Mouse (Mus musculus): ENCODE data around the gene Fibcd1. TPM values are rescaled to one million over a fixed set of nuclear protein-coding genes. Genes with fewer than 3 reads are reported as not detected.
A peak's percentile ranks its signal among the peaks of the same experiment; 100 is the strongest.

The Fibcd1 gene
- polyA plus RNA-seq, 2 experiments, result 0.01 TPM; not detected in 1

DNA sequence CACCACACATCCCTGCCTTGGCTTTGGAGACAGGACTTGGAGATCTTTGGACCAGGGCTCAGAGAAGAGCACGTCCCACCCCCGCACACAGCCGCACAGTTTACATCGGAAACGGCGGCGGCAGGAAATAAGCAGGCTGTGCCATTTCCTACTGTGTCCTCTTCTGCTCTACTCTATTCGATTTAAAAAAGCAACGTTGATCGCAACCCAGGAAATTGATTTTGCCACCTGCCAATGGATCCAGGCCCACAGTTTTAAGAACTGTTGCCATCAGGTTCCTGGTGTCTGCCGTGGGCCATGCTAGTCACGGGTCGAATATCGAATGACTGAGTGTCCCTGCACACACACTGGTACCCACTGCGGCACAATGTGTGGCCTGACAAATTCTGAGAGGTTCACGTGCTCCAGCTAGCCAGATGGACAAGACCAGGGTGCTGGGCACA lies 20.3 kb downstream of the Fibcd1 start:
- Histone ChIP-seq H3K27ac (no peak overlapping the region), H3K4me1 (replicated peaks; ENCODE audit: control insufficient read depth in 2 of 2, insufficient read depth in 2 of 2, low read length in 1 of 2) (0 out of 4 replicates have a peak, but pooled peaks cover 0 to 4% of the 10 kb centered on the region in 2 experiments), H3K9ac (replicated peaks) (no peak overlapping the region), H3K36me3 (replicated peaks; ENCODE audit: control insufficient read depth, insufficient read depth, low read depth) (no peaks in the 10 kb centered on the region), H3K4me3 (ENCODE audit: insufficient read depth in 1 of 2, low read depth in 2 of 2, low read length in 2 of 2) (no peak overlapping the region), H3K27me3 (ENCODE audit: control insufficient read depth, insufficient read depth, low read length) (peaks cover 8% of the 10 kb centered on the region), H3K9me3 (ENCODE audit: control insufficient read depth, low read length) (no peaks in the 10 kb centered on the region), H3K4me2 (ENCODE audit: low read depth) (no peak overlapping the region)
- ATAC-seq (ENCODE audit: insufficient read depth), result no peak
- WGBS (ENCODE audit: insufficient replicate concordance), result 45% methylated on average over 16 of the region's 16 CpGs
- no peak for DNase-seq (ENCODE audit: low read depth in 3 of 3, low spot score in 3 of 3)
- TF ChIP-seq EP300 (IDR thresholded peaks at IDR 0.05; ENCODE audit: low read depth), result no peak
- TF ChIP-seq CTCF (IDR thresholded peaks at IDR 0.05; ENCODE audit: low read depth), result no peak

DNA sequence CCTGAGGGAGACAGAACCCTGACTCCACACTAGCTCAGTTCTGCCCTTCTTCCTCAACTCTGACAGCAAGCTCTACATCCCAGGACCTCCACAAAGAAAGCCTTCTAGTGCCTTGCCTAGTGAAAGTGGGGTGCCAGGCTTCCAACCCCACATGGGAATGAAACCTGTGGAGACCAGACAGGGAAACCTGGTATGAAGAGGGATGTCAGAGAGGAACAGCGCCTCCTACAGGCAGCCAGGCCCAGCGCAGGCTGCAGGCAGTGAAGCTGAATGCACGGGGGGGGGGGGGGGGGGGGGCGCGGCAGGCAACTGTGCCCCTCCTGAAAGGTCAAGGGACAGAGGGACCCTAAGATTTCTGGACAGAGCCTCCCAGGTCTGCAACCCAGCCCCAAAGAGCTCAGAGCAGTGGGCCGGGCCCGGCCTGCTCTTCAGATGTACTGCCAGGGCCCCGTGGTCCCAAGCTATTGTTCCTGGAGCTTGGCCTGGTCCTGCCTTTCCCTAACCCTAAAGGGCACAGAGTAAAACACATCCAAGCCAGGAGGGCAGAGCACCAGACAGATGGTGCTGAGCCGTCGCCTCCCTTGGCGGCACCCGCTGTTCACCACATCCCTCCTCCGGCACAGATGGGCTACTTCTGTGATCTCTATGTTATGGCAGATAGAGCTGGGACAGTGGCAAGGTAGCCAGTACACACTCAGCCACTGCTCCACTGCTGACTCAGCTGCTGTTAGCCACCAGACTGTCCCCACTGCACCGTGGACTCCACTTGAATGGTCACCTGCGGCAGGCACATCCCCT lies 21.7 kb downstream of the Fibcd1 start:
- peak; percentile 68 for TF ChIP-seq CTCF (IDR thresholded peaks at IDR 0.05; ENCODE audit: low read depth)
- TF ChIP-seq EP300 (IDR thresholded peaks at IDR 0.05; ENCODE audit: low read depth), result no peak
- H3K4me1 ChIP-seq (replicated peaks; ENCODE audit: control insufficient read depth in 2 of 2, insufficient read depth in 2 of 2, low read length in 1 of 2), result 0 out of 4 replicates have a peak, but pooled peaks cover 0 to 4% of the 10 kb centered on the region in 2 experiments
- no peak for DNase-seq (ENCODE audit: low read depth in 3 of 3, low spot score in 3 of 3)
- ATAC-seq (ENCODE audit: insufficient read depth), result no peak
- peaks cover 8% of the 10 kb centered on the region for H3K27me3 ChIP-seq (ENCODE audit: control insufficient read depth, insufficient read depth, low read length)
- H3K4me2 ChIP-seq (ENCODE audit: low read depth), result no peak overlapping the region
- H3K27ac ChIP-seq, result no peak overlapping the region
- no peak overlapping the region for H3K4me3 ChIP-seq (ENCODE audit: insufficient read depth in 1 of 2, low read depth in 2 of 2, low read length in 2 of 2)
- H3K9me3 ChIP-seq (ENCODE audit: control insufficient read depth, low read length), result no peaks in the 10 kb centered on the region
- H3K36me3 ChIP-seq (replicated peaks; ENCODE audit: control insufficient read depth, insufficient read depth, low read depth), result no peaks in the 10 kb centered on the region
- H3K9ac ChIP-seq (replicated peaks), result no peak overlapping the region
- WGBS (ENCODE audit: insufficient replicate concordance), result 71% methylated on average over 13 of the region's 15 CpGs

DNA sequence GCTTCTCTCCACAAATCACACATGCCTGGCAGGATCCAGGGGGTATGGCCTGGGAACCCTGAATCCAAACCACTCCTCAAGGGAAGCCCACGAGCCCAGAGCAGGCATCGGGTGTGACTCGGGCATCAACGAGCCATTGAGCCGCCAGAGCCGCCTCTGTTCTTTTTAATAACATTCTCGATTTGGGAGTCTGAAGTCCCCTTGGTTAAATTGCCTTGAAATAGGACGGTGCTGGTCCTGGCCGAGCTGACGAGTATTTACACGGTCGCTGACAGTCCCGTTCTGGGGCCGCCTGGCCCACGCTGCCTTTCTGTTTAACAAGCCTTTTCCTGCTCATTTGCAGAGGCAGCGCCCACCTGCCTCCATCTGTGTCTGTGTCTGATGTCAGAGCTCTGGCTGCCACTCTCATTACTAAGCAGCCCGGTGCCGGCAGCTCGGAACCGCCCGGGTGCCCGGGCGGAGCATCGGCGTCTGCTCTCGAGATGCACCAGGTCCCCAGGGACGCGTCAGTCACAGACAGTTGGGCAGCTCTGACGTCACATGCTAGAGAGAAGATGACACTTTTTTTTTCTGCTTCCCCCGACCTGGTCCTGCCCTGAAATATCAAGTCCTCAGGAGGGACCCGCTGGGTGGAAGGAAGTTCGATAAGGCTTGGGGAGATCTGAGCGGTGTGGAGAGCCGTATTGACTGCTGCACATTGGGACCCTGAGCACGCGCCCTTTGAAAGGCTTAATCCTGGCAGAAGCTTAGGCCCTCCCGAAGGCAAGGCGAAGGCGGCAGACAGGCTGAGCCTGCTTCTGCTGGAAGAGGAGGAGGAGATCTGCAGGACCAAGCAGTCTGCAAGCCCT lies 23.1 kb downstream of the Fibcd1 start:
- Histone ChIP-seq H3K27ac (no peak overlapping the region), H3K9me3 (ENCODE audit: control insufficient read depth, low read length) (no peaks in the 10 kb centered on the region), H3K9ac (replicated peaks) (no peak overlapping the region), H3K36me3 (replicated peaks; ENCODE audit: control insufficient read depth, insufficient read depth, low read depth) (no peaks in the 10 kb centered on the region), H3K4me2 (ENCODE audit: low read depth) (peak overlapping the region; percentile 13; the same call in 1 of the 2 replicates), H3K4me3 (ENCODE audit: insufficient read depth in 1 of 2, low read depth in 2 of 2, low read length in 2 of 2) (no peak overlapping the region), H3K4me1 (replicated peaks; ENCODE audit: control insufficient read depth in 2 of 2, insufficient read depth in 2 of 2, low read length in 1 of 2) (0 out of 4 replicates have a peak, but pooled peaks cover 0 to 4% of the 10 kb centered on the region in 2 experiments), H3K27me3 (ENCODE audit: control insufficient read depth, insufficient read depth, low read length) (peaks cover 8% of the 10 kb centered on the region)
- no peak for DNase-seq (ENCODE audit: low read depth in 3 of 3, low spot score in 3 of 3)
- ATAC-seq (ENCODE audit: insufficient read depth), result no peak
- WGBS (ENCODE audit: insufficient replicate concordance), result 18% methylated on average over 39 of the region's 39 CpGs
- TF ChIP-seq EP300 (IDR thresholded peaks at IDR 0.05; ENCODE audit: low read depth) (no peak), CTCF (IDR thresholded peaks at IDR 0.05; ENCODE audit: low read depth) (no peak)

DNA sequence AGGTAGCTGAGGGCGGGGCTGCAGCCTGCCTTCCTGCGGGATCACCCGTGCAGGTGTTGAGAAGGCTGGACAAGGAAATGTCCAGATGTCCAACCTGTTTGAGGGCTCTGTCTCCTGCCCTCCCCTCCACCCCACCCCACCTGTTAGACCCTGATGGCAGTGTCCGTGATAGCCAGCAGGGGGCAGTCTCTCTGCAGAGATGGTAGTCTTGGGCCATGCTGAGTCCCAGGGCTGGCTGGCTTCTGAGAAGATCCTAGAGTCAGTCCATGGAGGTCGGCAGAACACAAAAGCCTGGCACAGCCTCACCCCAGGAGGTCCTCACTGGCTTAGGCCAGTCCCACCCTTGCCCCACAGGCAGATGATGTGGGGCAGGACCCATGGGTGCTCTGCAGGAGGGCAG lies 30.4 kb downstream of the Fibcd1 start:
- no peaks in the 10 kb centered on the region for H3K27me3 ChIP-seq (ENCODE audit: control insufficient read depth, insufficient read depth, low read length)
- 22% methylated on average over 5 of the region's 5 CpGs for WGBS (ENCODE audit: insufficient replicate concordance)
- DNase-seq (ENCODE audit: low read depth in 3 of 3, low spot score in 3 of 3), result peak; percentile 19 to 35 (median 26)
- no peak overlapping the region for H3K9ac ChIP-seq (replicated peaks)
- TF ChIP-seq EP300 (IDR thresholded peaks at IDR 0.05; ENCODE audit: low read depth), result no peak
- TF ChIP-seq CTCF (IDR thresholded peaks at IDR 0.05; ENCODE audit: low read depth), result peak; percentile 89
- no peaks in the 10 kb centered on the region for H3K4me1 ChIP-seq (replicated peaks; ENCODE audit: control insufficient read depth in 2 of 2, insufficient read depth in 2 of 2, low read length in 1 of 2)
- H3K36me3 ChIP-seq (replicated peaks; ENCODE audit: control insufficient read depth, insufficient read depth, low read depth), result no peaks in the 10 kb centered on the region
- no peak overlapping the region for H3K4me3 ChIP-seq (ENCODE audit: insufficient read depth in 1 of 2, low read depth in 2 of 2, low read length in 2 of 2)
- H3K27ac ChIP-seq, result no peak overlapping the region
- no peaks in the 10 kb centered on the region for H3K9me3 ChIP-seq (ENCODE audit: control insufficient read depth, low read length)
- ATAC-seq (ENCODE audit: insufficient read depth), result no peak
- no peak overlapping the region for H3K4me2 ChIP-seq (ENCODE audit: low read depth)

DNA sequence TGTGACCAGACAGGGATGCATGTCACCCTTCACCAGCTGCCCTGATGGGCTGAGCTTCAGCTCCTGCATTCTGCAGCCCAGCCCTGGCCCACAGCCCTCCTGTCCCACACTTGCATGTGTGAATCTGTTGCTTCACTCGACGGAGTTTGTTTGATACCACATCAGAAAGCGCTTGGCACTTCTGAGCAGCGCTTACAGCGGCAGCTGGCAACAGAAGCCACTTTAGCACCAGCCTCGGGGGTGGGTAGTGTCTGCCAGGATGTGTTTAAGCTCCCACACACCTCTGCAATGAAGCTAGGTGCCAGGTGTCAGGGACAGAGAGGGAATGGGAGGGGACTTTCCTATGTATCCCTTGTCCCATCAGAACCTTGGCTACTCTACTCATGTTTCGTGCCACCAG lies 31.1 kb downstream of the Fibcd1 start:
- WGBS (ENCODE audit: insufficient replicate concordance), result 53% methylated on average over 7 of the region's 7 CpGs

More for the DNA sequence above, 31.1 kb downstream of the Fibcd1 start:
- Histone ChIP-seq H3K27me3 (ENCODE audit: control insufficient read depth, insufficient read depth, low read length) (no peaks in the 10 kb centered on the region), H3K36me3 (replicated peaks; ENCODE audit: control insufficient read depth, insufficient read depth, low read depth) (no peaks in the 10 kb centered on the region), H3K9ac (replicated peaks) (no peak overlapping the region), H3K27ac (no peak overlapping the region), H3K9me3 (ENCODE audit: control insufficient read depth, low read length) (no peaks in the 10 kb centered on the region), H3K4me3 (ENCODE audit: insufficient read depth in 1 of 2, low read depth in 2 of 2, low read length in 2 of 2) (no peak overlapping the region), H3K4me1 (replicated peaks; ENCODE audit: control insufficient read depth in 2 of 2, insufficient read depth in 2 of 2, low read length in 1 of 2) (no peaks in the 10 kb centered on the region), H3K4me2 (ENCODE audit: low read depth) (no peak overlapping the region)
- DNase-seq (ENCODE audit: low read depth in 3 of 3, low spot score in 3 of 3) (no peak), ATAC-seq (ENCODE audit: insufficient read depth) (no peak)
- TF ChIP-seq CTCF (IDR thresholded peaks at IDR 0.05; ENCODE audit: low read depth) (no peak), EP300 (IDR thresholded peaks at IDR 0.05; ENCODE audit: low read depth) (no peak)

Data from liver, embryonic 14.5 days (tissue).